In genomic region chr7:24315726-24316566, GRCm38 (mm10) we compare ENCODE assay signal across 8 mouse cellular contexts. TPM values are rescaled to one million over a fixed set of nuclear protein-coding genes. Genes with fewer than 3 reads are reported as not detected.
DNase-seq lines count a peak whose midpoint lies in the region; ATAC-seq lines count a peak whose summit lies in the region.

No protein-coding gene starts in this region.

- peaks cover 5 to 9% of the 10 kb centered on the region in 2 experiments for H3K4me1 ChIP-seq in heart, embryonic 14.5 days (ENCODE audit: control insufficient read depth in 2 of 2, insufficient read depth in 2 of 2, low read length in 2 of 2)
- H3K4me1 ChIP-seq in forebrain, embryonic 15.5 days, result peaks cover 13% of the 10 kb centered on the region
- H3K4me1 ChIP-seq in neural tube, embryonic 12.5 days, result peaks cover 4% of the 10 kb centered on the region; the same call in 1 of the 2 replicates

- H3K27ac ChIP-seq in heart, embryonic 14.5 days (replicated peaks in 1 of 2; ENCODE audit: control insufficient read depth in 1 of 2, insufficient read depth in 1 of 2, low read depth in 2 of 2, low read length in 2 of 2), result peak overlapping the region in 1 of 2 experiments; percentile 3; a peak in 1 of 4 replicates
- H3K27ac ChIP-seq in forebrain, embryonic 15.5 days (replicated peaks), result peak overlapping the region; percentile 87
- H3K27ac ChIP-seq in neural tube, embryonic 12.5 days, result no peak overlapping the region

- peaks cover 8% of the 10 kb centered on the region; the same call in 1 of the 2 replicates for H3K27me3 ChIP-seq in heart, embryonic 14.5 days (ENCODE audit: control insufficient read depth, insufficient read depth, low read length)
- peaks cover 5% of the 10 kb centered on the region; the same call in 1 of the 2 replicates for H3K27me3 ChIP-seq in forebrain, embryonic 15.5 days
- H3K27me3 ChIP-seq in neural tube, embryonic 12.5 days (replicated peaks), result no peaks in the 10 kb centered on the region

- no peaks in the 10 kb centered on the region for H3K9me3 ChIP-seq in heart, embryonic 14.5 days (ENCODE audit: control insufficient read depth, low read length)
- H3K9me3 ChIP-seq in forebrain, embryonic 15.5 days, result no peaks in the 10 kb centered on the region
- H3K9me3 ChIP-seq in neural tube, embryonic 12.5 days, result no peaks in the 10 kb centered on the region

- DNase-seq in heart, postnatal 14 days, result no peak
- DNase-seq in adipocyte (ENCODE audit: low spot score), result peak; percentile 3
- DNase-seq in kidney, postnatal 25 days, result peak; percentile 46 to 64
- DNase-seq in embryo, embryonic 10.5 days (ENCODE audit: low spot score), result no peak
- no peak for DNase-seq in adrenal gland, postnatal 14 days

- peak overlapping the region; percentile 87 for H3K9ac ChIP-seq in heart, embryonic 14.5 days (ENCODE audit: low read length)
- peak overlapping the region; percentile 90 for H3K9ac ChIP-seq in forebrain, embryonic 15.5 days (replicated peaks)
- peak overlapping the region; percentile 79 for H3K9ac ChIP-seq in neural tube, embryonic 12.5 days

- peak overlapping the region; percentile 95 for H3K4me2 ChIP-seq in heart, embryonic 14.5 days (ENCODE audit: low read length)
- peak overlapping the region; percentile 61 for H3K4me2 ChIP-seq in forebrain, embryonic 15.5 days (replicated peaks)
- peak overlapping the region; percentile 82 for H3K4me2 ChIP-seq in neural tube, embryonic 12.5 days (replicated peaks)

- intact Hi-C loops in heart, postnatal 14 days (cut with DNase I), result loop anchor here (5.0 to 10.0 kb wide), 2 partner anchors 86 to 181 kb away; partner anchors contain the start of gene Zfp235

- ATAC-seq in heart, embryonic 14.5 days (ENCODE audit: insufficient number of reproducible peaks, insufficient read depth, low FRiP score, low read depth), result no peak; the same call in 1 of the 2 replicates
- peak; percentile 84 for ATAC-seq in forebrain, embryonic 15.5 days (replicated peaks)
- peak; percentile 79; the same call in 1 of the 2 replicates for ATAC-seq in neural tube, embryonic 12.5 days (ENCODE audit: low FRiP score, low read depth)

- peaks cover 10% of the 10 kb centered on the region for H3K36me3 ChIP-seq in heart, embryonic 14.5 days (ENCODE audit: control insufficient read depth, insufficient read depth, low read length)
- peaks cover 15% of the 10 kb centered on the region for H3K36me3 ChIP-seq in forebrain, embryonic 15.5 days
- H3K36me3 ChIP-seq in neural tube, embryonic 12.5 days, result peaks cover 25% of the 10 kb centered on the region

- WGBS in heart, embryonic 14.5 days, result 30% methylated on average over 29 of the region's 29 CpGs
- 29% methylated on average over 29 of the region's 29 CpGs for WGBS in forebrain, embryonic 15.5 days
- 32% methylated on average over 29 of the region's 29 CpGs for WGBS in neural tube, embryonic 12.5 days

- peak overlapping the region; percentile 73 to 83 for H3K4me3 ChIP-seq in heart, embryonic 14.5 days (ENCODE audit: control insufficient read depth in 1 of 2, insufficient read depth in 1 of 2, low read depth in 1 of 2, low read length in 2 of 2)
- peak overlapping the region; percentile 73 for H3K4me3 ChIP-seq in forebrain, embryonic 15.5 days
- H3K4me3 ChIP-seq in neural tube, embryonic 12.5 days, result peak overlapping the region; percentile 63

RNA-seq across cellular contexts. Expression of gene Zfp94, which starts 0.5 kb away (rescaled TPM):
- polyA plus RNA-seq in heart, embryonic 14.5 days (2014; fragmentation: Nextera tagmentation; extraction: Ambion mirVana), result 4.5 and 6.3 TPM in 2 replicates
- 1 to 10 TPM; 1.7 to 2.1 TPM for total RNA-seq in heart, postnatal 14 days (2021)
- 24.5 and 24.7 TPM in 2 replicates for polyA plus RNA-seq in forebrain, embryonic 15.5 days (2015; fragmentation: Nextera tagmentation; extraction: Ambion mirVana)
- polyA plus RNA-seq in neural tube, embryonic 12.5 days (2016; fragmentation: Nextera tagmentation; extraction: Ambion mirVana), result 16.3 and 18.4 TPM in 2 replicates
- 3.8 and 5.4 TPM in 2 replicates for total RNA-seq in adrenal gland, postnatal 14 days (2021)

RNA-seq across cellular contexts. Expression of gene Zfp61, which starts 14.9 kb away (rescaled TPM):
- polyA plus RNA-seq in heart, embryonic 14.5 days (2014; fragmentation: Nextera tagmentation; extraction: Ambion mirVana), result 12.9 and 15.9 TPM in 2 replicates
- 1 to 10 TPM; 3.3 to 4.0 TPM for total RNA-seq in heart, postnatal 14 days (2021)
- polyA plus RNA-seq in forebrain, embryonic 15.5 days (2015; fragmentation: Nextera tagmentation; extraction: Ambion mirVana), result 51.2 and 59.0 TPM in 2 replicates
- 41.3 and 43.7 TPM in 2 replicates for polyA plus RNA-seq in neural tube, embryonic 12.5 days (2016; fragmentation: Nextera tagmentation; extraction: Ambion mirVana)
- 6.5 and 11.4 TPM in 2 replicates for total RNA-seq in adrenal gland, postnatal 14 days (2021)

RNA-seq across cellular contexts. Expression of gene Tescl, which starts 17.8 kb away (rescaled TPM):
- polyA plus RNA-seq in heart, embryonic 14.5 days (2014; fragmentation: Nextera tagmentation; extraction: Ambion mirVana), result not detected in 2 replicates
- not detected for total RNA-seq in heart, postnatal 14 days (2021)
- polyA plus RNA-seq in forebrain, embryonic 15.5 days (2015; fragmentation: Nextera tagmentation; extraction: Ambion mirVana), result not detected in 2 replicates
- not detected in 2 replicates for polyA plus RNA-seq in neural tube, embryonic 12.5 days (2016; fragmentation: Nextera tagmentation; extraction: Ambion mirVana)
- not detected in 2 replicates for total RNA-seq in adrenal gland, postnatal 14 days (2021)

RNA-seq across cellular contexts. Expression of gene Lypd5, which starts 33.0 kb away (rescaled TPM):
- not detected in 2 replicates for polyA plus RNA-seq in heart, embryonic 14.5 days (2014; fragmentation: Nextera tagmentation; extraction: Ambion mirVana)
- total RNA-seq in heart, postnatal 14 days (2021), result not detected
- not detected in 2 replicates for polyA plus RNA-seq in forebrain, embryonic 15.5 days (2015; fragmentation: Nextera tagmentation; extraction: Ambion mirVana)
- polyA plus RNA-seq in neural tube, embryonic 12.5 days (2016; fragmentation: Nextera tagmentation; extraction: Ambion mirVana), result not detected in 2 replicates
- not detected in 2 replicates for total RNA-seq in adrenal gland, postnatal 14 days (2021)

RNA-seq across cellular contexts. Expression of gene Zfp93, which starts 45.7 kb away (rescaled TPM):
- polyA plus RNA-seq in heart, embryonic 14.5 days (2014; fragmentation: Nextera tagmentation; extraction: Ambion mirVana), result 5.0 and 6.5 TPM in 2 replicates
- total RNA-seq in heart, postnatal 14 days (2021), result 1 to 10 TPM; 3.1 to 4.9 TPM
- 9.3 and 12.1 TPM in 2 replicates for polyA plus RNA-seq in forebrain, embryonic 15.5 days (2015; fragmentation: Nextera tagmentation; extraction: Ambion mirVana)
- 7.1 and 7.2 TPM in 2 replicates for polyA plus RNA-seq in neural tube, embryonic 12.5 days (2016; fragmentation: Nextera tagmentation; extraction: Ambion mirVana)
- total RNA-seq in adrenal gland, postnatal 14 days (2021), result 4.4 and 4.7 TPM in 2 replicates

Comparison
In these comparisons a context has a peak if more than half of its experiments do, and no peak if none do; other contexts are left out.
1. DNase-seq: peak in adipocyte (single experiment) and kidney, postnatal 25 days (2 of 2); none in heart, postnatal 14 days (0 of 2), embryo, embryonic 10.5 days (single experiment) and adrenal gland, postnatal 14 days (single experiment).
2. Peak in every context shown above with its lines, with median percentiles within 50 percentile points of each other: H3K4me2 ChIP-seq, H3K4me3 ChIP-seq and H3K9ac ChIP-seq.